Mouse (Mus musculus): ENCODE measurements around the gene Cnn3.

Gene Cnn3

GRCm38 (mm10) chr3:121418850-121419435 is 7.4 kb upstream of the Cnn3 start:
- DNase-seq: no peak

GRCm38 (mm10) chr3:121422405-121422804 is 3.9 kb upstream of the Cnn3 start:
- DNase-seq: no peak

GRCm38 (mm10) chr3:121426621-121427519 is 573 bp downstream of the Cnn3 start:
- DNase-seq: peak; percentile 55

GRCm38 (mm10) chr3:121427520-121427908 is 1.2 kb downstream of the Cnn3 start:
- peak; percentile 60 for DNase-seq

- DNase-seq: no peak
Observed at GRCm38 (mm10) chr3:121428230-121428629, 1.9 kb downstream of the Cnn3 start.

GRCm38 (mm10) chr3:121428696-121429259 is 2.5 kb downstream of the Cnn3 start:
- DNase-seq: no peak

GRCm38 (mm10) chr3:121429469-121429868 is 3.2 kb downstream of the Cnn3 start:
- DNase-seq: no peak

- DNase-seq: no peak
Observed at GRCm38 (mm10) chr3:121430289-121430936, 4.1 kb downstream of the Cnn3 start.

- no peak for DNase-seq
Observed at GRCm38 (mm10) chr3:121433359-121433758, 7.1 kb downstream of the Cnn3 start.

GRCm38 (mm10) chr3:121433968-121434533 is 7.8 kb downstream of the Cnn3 start:
- no peak for DNase-seq

- no peak for DNase-seq
Observed at GRCm38 (mm10) chr3:121435296-121435695, 9.0 kb downstream of the Cnn3 start.

- DNase-seq: no peak
Observed at GRCm38 (mm10) chr3:121437070-121437469, 10.8 kb downstream of the Cnn3 start.

GRCm38 (mm10) chr3:121437996-121438395 is 11.7 kb downstream of the Cnn3 start:
- no peak for DNase-seq

GRCm38 (mm10) chr3:121439623-121440161 is 13.4 kb downstream of the Cnn3 start:
- no peak for DNase-seq

GRCm38 (mm10) chr3:121441504-121441903 is 15.2 kb downstream of the Cnn3 start:
- DNase-seq: no peak

- DNase-seq: no peak
Observed at GRCm38 (mm10) chr3:121442288-121442687, 16.0 kb downstream of the Cnn3 start.

GRCm38 (mm10) chr3:121443861-121444271 is 17.6 kb downstream of the Cnn3 start:
- no peak for DNase-seq

GRCm38 (mm10) chr3:121444414-121444813 is 18.1 kb downstream of the Cnn3 start:
- no peak for DNase-seq

- no peak for DNase-seq
Observed at GRCm38 (mm10) chr3:121446454-121446853, 20.2 kb downstream of the Cnn3 start.

- no peak for DNase-seq
Observed at GRCm38 (mm10) chr3:121448029-121448468, 21.8 kb downstream of the Cnn3 start.

- no peak for DNase-seq
Observed at GRCm38 (mm10) chr3:121448606-121449005, 22.3 kb downstream of the Cnn3 start.

GRCm38 (mm10) chr3:121449527-121449926 is 23.2 kb downstream of the Cnn3 start:
- DNase-seq: no peak

GRCm38 (mm10) chr3:121451404-121451803 is 25.1 kb downstream of the Cnn3 start:
- DNase-seq: no peak

Measured in layer of hippocampus, adult 9-11 months (tissue).